Mouse (Mus musculus) right cerebral cortex, postnatal 14 days (tissue): ENCODE data around the gene AC192777.2.
"Not testable (repeated sequence)": the region's sequence is repeated elsewhere in the genome, so short reads cannot be mapped to it uniquely, and the experiment has no call there.

Experiments used
- DNase-seq: peaks from one replicate; pipeline ENCODE4 v3.0.0; 2022

AC192777.2 gene

DNA sequence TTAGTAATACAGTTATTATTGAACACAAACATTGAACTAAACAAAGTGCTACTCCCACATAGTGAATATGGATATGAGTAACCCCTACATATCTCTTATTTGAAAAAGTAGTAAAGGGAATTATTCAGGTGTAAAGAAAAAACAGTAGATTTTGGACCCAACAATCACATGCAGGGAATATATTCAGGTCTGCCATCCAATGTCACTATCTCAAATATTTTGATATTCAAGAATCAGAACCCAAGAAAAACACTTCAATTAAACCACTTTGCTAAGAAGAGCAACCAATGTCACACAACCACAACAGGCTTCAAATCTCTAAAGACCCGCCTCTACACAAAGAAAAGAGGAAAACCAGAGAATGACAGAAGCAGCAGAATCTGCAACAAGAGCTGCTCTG, at the start of gene AC192777.2:
TSS of gene AC192777.2 (plus strand) at position 301 of the 400 bp plus-strand sequence.
- DNase-seq: not testable (repeated sequence)

DNA sequence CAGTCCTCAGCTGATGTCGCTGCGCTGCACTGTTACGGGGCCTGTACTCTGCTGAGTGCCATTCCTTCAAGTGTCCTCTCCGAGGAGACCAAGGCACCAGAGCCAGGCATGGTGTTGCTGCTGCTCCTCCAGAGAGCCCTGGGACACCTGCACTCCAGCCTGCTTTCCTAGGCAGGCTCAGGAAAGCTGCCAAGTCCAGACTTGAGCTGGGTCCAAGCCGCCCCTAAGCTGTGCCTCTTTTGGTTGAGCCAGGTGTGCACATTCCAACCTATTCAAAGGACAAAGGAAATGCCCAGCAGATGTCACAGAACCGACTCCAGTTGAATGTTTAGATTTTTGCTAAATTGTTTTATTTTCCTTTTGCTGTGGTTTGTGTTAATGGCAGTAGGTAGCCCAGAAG, 20.9 kb downstream of the AC192777.2 start:
- DNase-seq: not testable (repeated sequence)

DNA sequence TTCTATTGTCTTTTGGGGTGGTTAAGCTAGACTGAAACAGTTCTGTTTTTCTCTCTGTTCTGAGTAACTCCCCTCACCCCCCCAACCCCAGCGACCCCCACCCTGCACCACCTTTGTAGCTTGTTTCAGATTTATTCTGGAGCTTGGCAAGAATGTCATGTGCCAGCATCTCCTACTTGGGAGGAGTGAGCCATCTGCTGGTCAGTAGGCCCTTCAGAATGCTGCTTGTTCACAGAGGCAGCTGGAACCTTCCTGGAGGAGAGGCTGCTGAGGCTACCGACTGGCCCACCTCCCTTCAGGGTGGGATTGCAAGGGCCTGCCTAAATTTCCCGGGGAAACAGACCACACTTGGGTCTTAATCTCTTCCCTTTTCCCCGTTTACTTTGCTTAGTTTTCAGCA, 21.6 kb downstream of the AC192777.2 start:
- peak; percentile 5 for DNase-seq
